8 mouse cellular contexts compared by ENCODE assay signal in genomic region chr2:64853918-64854317, GRCm38 (mm10).
A peak's percentile ranks its signal among the peaks of the same experiment; 100 is the strongest.
DNase-seq lines count a peak whose midpoint lies in the region; ATAC-seq and TF ChIP-seq lines count a peak whose summit lies in the region.

No protein-coding gene starts in this region.

- no peak overlapping the region for H3K4me3 ChIP-seq in lung, postnatal 0 days (ENCODE audit: low read depth, low read length)

- peak; percentile 87 for TF ChIP-seq CTCF in lung, postnatal 0 days (IDR thresholded peaks at IDR 0.05)

- WGBS in large intestine, adult 2 months = 14% methylated on average over 7 of the region's 7 CpGs
- 12% methylated on average over 7 of the region's 7 CpGs for WGBS in lung, postnatal 0 days

- no peak overlapping the region for H3K9ac ChIP-seq in lung, postnatal 0 days (replicated peaks; ENCODE audit: low read depth)

- H3K36me3 ChIP-seq in lung, postnatal 0 days (ENCODE audit: insufficient read depth, low read length) = no peaks in the 10 kb centered on the region

- no peak overlapping the region for H3K4me2 ChIP-seq in lung, postnatal 0 days (replicated peaks; ENCODE audit: low read depth, low read length)

- no peak overlapping the region for H3K27ac ChIP-seq in lung, postnatal 0 days (ENCODE audit: low read length)

- ATAC-seq in lung, postnatal 0 days = no peak
- ATAC-seq in activated CD4-positive, CD25-positive, alpha-beta regulatory T cell, adult 4 months = no peak

- no peaks in the 10 kb centered on the region for H3K4me1 ChIP-seq in lung, postnatal 0 days (ENCODE audit: insufficient read depth, low read depth, low read length)

- no peaks in the 10 kb centered on the region for H3K27me3 ChIP-seq in lung, postnatal 0 days (replicated peaks; ENCODE audit: insufficient read depth, low read length)

- TF ChIP-seq EP300 in lung, postnatal 0 days (IDR thresholded peaks at IDR 0.05) = no peak

- peak; percentile 7 for DNase-seq in CD4-positive helper T cell, adult 2 months (ENCODE audit: low read depth, low spot score)
- DNase-seq in R1 (ENCODE audit: low read depth, low spot score) = peak; percentile 68
- peak; percentile 81 to 82 for DNase-seq in cerebellum, postnatal 4 days (ENCODE audit: low spot score in 2 of 2)
- DNase-seq in gastrocnemius, adult 8-10 months (ENCODE audit: low spot score in 2 of 2) = peak; percentile 14 to 35
- peak; percentile 4 for DNase-seq in large intestine, adult 2 months (ENCODE audit: low read depth, low spot score)
- peak; percentile 77 for DNase-seq in lung, postnatal 0 days (ENCODE audit: low spot score)
- peak; percentile 92 to 93 for DNase-seq in right cerebral cortex, adult 2 months (ENCODE audit: low spot score in 2 of 2)

- H3K9me3 ChIP-seq in lung, postnatal 0 days (ENCODE audit: low read length) = no peaks in the 10 kb centered on the region

Comparison
In these comparisons a context has a peak if more than half of its experiments do, and no peak if none do; other contexts are left out.
1. DNase-seq: peak in every context shown above with its lines; median percentile 92 in right cerebral cortex, adult 2 months; 82 in cerebellum, postnatal 4 days; 77 in lung, postnatal 0 days; 68 in R1; 24 in gastrocnemius, adult 8-10 months; 7 in CD4-positive helper T cell, adult 2 months; 4 in large intestine, adult 2 months.